Mouse (Mus musculus) ovary, adult 2 months (tissue): ENCODE results near the gene Gnrhr. TPM values are rescaled to one million over a fixed set of nuclear protein-coding genes. Genes with fewer than 3 reads are reported as not detected.

Experiments used
- polyA plus RNA-seq: library from polyadenylated mRNA; depleted of rRNA; stranded (reverse); fragments of >200 nt; gene quantifications from 2 replicates; pipeline ENCODE4 v1.2.3, GENCODE M21; 2012; rRNA removed

Gnrhr gene
- polyA plus RNA-seq = 0.12 and 0.24 TPM in 2 replicates

GRCm38 (mm10) chr5:86197801-86198200, at the start of gene Gnrhr:
TSS of gene Gnrhr (minus strand) at chr5:86197901.

GRCm38 (mm10) chr5:86172449-86173161, 25.1 kb downstream of the Gnrhr start, which contains the start of gene Uba6:
TSS of gene Uba6 (minus strand) at chr5:86172803.

Other genes with a start within 250 kb of the Gnrhr start
- gene Cenpc1, start 132.3 kb downstream of the Gnrhr start, polyA plus RNA-seq = 3.4 and 5.0 TPM in 2 replicates
- gene Stap1, start 126.2 kb downstream of the Gnrhr start, polyA plus RNA-seq = 0.09 TPM in 1 of 2 replicates, not detected in the other
- 0.78 and 0.99 TPM in 2 replicates for gene Uba6, start 25.1 kb downstream of the Gnrhr start, polyA plus RNA-seq
- gene Tmprss11c, start 91.4 kb upstream of the Gnrhr start, polyA plus RNA-seq = not detected in 2 replicates
- 0.37 TPM in 1 of 2 replicates, not detected in the other for gene Tmprss11d, start 175.5 kb upstream of the Gnrhr start, polyA plus RNA-seq